Mouse (Mus musculus): ENCODE measurements around the gene Fbxo45. TPM values are rescaled to one million over a fixed set of nuclear protein-coding genes. Genes with fewer than 3 reads are reported as not detected.
"Not testable (repeated sequence)": the region's sequence is repeated elsewhere in the genome, so short reads cannot be mapped to it uniquely, and the experiment has no call there.

Fbxo45 gene
- total and polyA plus RNA-seq, 3 experiments = 21.4 to 24.4 (median 22.4) TPM

DNA sequence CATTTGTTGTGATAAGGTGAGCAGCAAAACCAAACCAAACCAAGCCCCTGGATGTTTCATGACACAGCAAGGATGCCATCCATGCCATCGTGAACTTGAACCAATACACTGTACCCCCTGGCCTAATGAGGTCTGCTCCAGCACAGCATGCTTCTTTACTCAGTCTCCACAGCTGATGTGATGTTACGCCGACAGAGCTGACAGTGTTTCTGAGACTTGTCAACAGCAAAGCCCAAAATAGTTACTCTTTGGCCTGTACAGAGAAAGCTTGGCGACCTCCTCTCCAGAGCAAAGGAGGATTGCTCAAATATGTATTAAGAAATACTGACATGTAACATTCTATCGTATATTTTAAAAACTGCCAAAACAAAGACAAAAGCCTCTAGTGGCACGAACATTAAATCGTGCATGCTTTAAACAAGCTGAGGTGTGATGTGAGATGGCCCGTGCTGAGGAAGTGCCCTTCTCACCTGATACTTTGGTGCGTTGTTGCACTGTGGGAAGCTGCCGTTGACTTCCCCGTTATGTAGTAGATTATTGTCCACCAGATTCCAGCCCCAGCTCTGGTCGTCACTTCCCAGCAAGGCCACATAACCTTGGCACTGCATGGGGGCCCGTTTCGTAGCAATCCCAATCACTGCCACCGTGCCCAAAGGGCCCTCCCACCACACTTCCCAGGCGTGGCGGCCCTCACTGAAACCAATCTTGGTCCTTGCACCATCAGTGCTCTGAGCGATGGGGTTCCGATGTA, 8.9 kb downstream of the Fbxo45 start:
- dilution Hi-C loops (cut with MboI; ENCODE audit: extremely low pct_ligation_motif_present, extremely low pct_unique_long_range_greater_than_20kb, low sequenced_read_pairs) = no loop called here
- H3K27me3 ChIP-seq (replicated peaks) = no peaks in the 10 kb centered on the region
- H3K4me2 ChIP-seq (ENCODE audit: insufficient read depth, low read depth, poor library complexity, severe bottlenecking) = no peak overlapping the region
- TF ChIP-seq TCF12 (IDR thresholded peaks at IDR 0.05; ENCODE audit: low read depth, low read length) = no peak
- no peak for TF ChIP-seq RCOR1 (conservative IDR thresholded peaks at IDR 0.05; ENCODE audit: low read depth, low read length)
- TF ChIP-seq CTCF (conservative IDR thresholded peaks at IDR 0.05 in 1 of 2, IDR thresholded peaks at IDR 0.05 in 1 of 2; ENCODE audit: low read depth in 2 of 2, low read length in 2 of 2) = no peak
- TF ChIP-seq RAD21 (IDR thresholded peaks at IDR 0.05; ENCODE audit: low read depth, low read length) = no peak
- TF ChIP-seq ZKSCAN1 (IDR thresholded peaks at IDR 0.05; ENCODE audit: borderline replicate concordance, low read depth, low read length) = no peak
- TF ChIP-seq NRF1 (IDR thresholded peaks at IDR 0.05; ENCODE audit: low read depth, low read length) = no peak
- no peak for TF ChIP-seq ZMIZ1 (IDR thresholded peaks at IDR 0.05; ENCODE audit: low read depth, low read length)
- no peak for TF ChIP-seq MXI1 (IDR thresholded peaks at IDR 0.05; ENCODE audit: low read depth, low read length)
- TF ChIP-seq POLR2AphosphoS2 (IDR thresholded peaks at IDR 0.05; ENCODE audit: low read depth, low read length) = no peak
- TF ChIP-seq E2F4 (IDR thresholded peaks at IDR 0.05; ENCODE audit: insufficient replicate concordance, low read depth, low read length) = no peak
- no peak for TF ChIP-seq NELFE (IDR thresholded peaks at IDR 0.05; ENCODE audit: low read depth, low read length)
- no peak for TF ChIP-seq MAX (IDR thresholded peaks at IDR 0.05; ENCODE audit: low read length)
- no peak for TF ChIP-seq EP300 (IDR thresholded peaks at IDR 0.05; ENCODE audit: low read length)
- no peak for TF ChIP-seq JUN (IDR thresholded peaks at IDR 0.05; ENCODE audit: insufficient read depth, low read depth, low read length)
- TF ChIP-seq HCFC1 (IDR thresholded peaks at IDR 0.05; ENCODE audit: low read depth, low read length) = no peak
- no peak for DNase-seq (ENCODE audit: extremely low read depth)
- peaks cover 23 to 64% of the 10 kb centered on the region in 2 experiments for H3K36me3 ChIP-seq (replicated peaks in 1 of 2; ENCODE audit: control insufficient read depth in 1 of 2, insufficient read depth in 1 of 2, low read length in 1 of 2)
- peaks cover 0 to 6% of the 10 kb centered on the region in 2 experiments; a peak in 1 of 4 replicates for H3K4me1 ChIP-seq (ENCODE audit: control insufficient read depth in 1 of 2, insufficient read depth in 2 of 2)
- H3K27ac ChIP-seq (ENCODE audit: insufficient read depth, low read depth) = no peak overlapping the region
- H3K4me3 ChIP-seq (replicated peaks in 1 of 3; ENCODE audit: low read depth in 2 of 3, low read length in 2 of 3, poor library complexity in 1 of 3) = no peak overlapping the region
- no peaks in the 10 kb centered on the region for H3K9me3 ChIP-seq (replicated peaks; ENCODE audit: low read length)
- in situ Hi-C loops (cut with MboI; ENCODE audit: low pct_ligation_motif_present, low pct_unique_long_range_greater_than_20kb, low sequenced_read_pairs) = no loop called here
- H3K9ac ChIP-seq (ENCODE audit: insufficient read depth, low read depth) = no peak overlapping the region
- H3K79me2 ChIP-seq (replicated peaks; ENCODE audit: control insufficient read depth, extremely low read depth, insufficient read depth, poor library complexity, severe bottlenecking) = peaks cover 31% of the 10 kb centered on the region

- H3K79me2 ChIP-seq (replicated peaks; ENCODE audit: control insufficient read depth, extremely low read depth, insufficient read depth, poor library complexity, severe bottlenecking); dilution Hi-C loops (cut with MboI; ENCODE audit: extremely low pct_ligation_motif_present, extremely low pct_unique_long_range_greater_than_20kb, low sequenced_read_pairs); DNase-seq (ENCODE audit: extremely low read depth); H3K4me3 ChIP-seq (replicated peaks in 1 of 3; ENCODE audit: low read depth in 2 of 3, low read length in 2 of 3, poor library complexity in 1 of 3); H3K4me2 ChIP-seq (ENCODE audit: insufficient read depth, low read depth, poor library complexity, severe bottlenecking); H3K27ac ChIP-seq (ENCODE audit: insufficient read depth, low read depth); H3K27me3 ChIP-seq (replicated peaks); in situ Hi-C loops (cut with MboI; ENCODE audit: low pct_ligation_motif_present, low pct_unique_long_range_greater_than_20kb, low sequenced_read_pairs); H3K4me1 ChIP-seq (ENCODE audit: control insufficient read depth in 1 of 2, insufficient read depth in 2 of 2); H3K9me3 ChIP-seq (replicated peaks; ENCODE audit: low read length); H3K9ac ChIP-seq (ENCODE audit: insufficient read depth, low read depth): not testable (repeated sequence)
- H3K36me3 ChIP-seq (replicated peaks in 1 of 2; ENCODE audit: control insufficient read depth in 1 of 2, insufficient read depth in 1 of 2, low read length in 1 of 2) = peaks cover 20 to 53% of the 10 kb centered on the region in 2 experiments
Observed at GRCm38 (mm10) chr16:32232050-32232449, 14.9 kb downstream of the Fbxo45 start.
